Mouse (Mus musculus) liver, embryonic 14.5 days (tissue): ENCODE measurements at regions not wholly inside any gene's neighbourhood (a gene's known extent, or its start where the extent isn't known, plus 50 kb on each side); places are given as distances from the start of the nearest gene placed in this dataset.
A peak's percentile ranks its signal among the peaks of the same experiment; 100 is the strongest.

Source experiments
- ATAC-seq: fragments of 200-750 bp; cut with Nextera tagmentation; 2 replicates; pipeline ENCODE4 v1.8.0; 2017; ENCODE audit warnings: moderate number of reproducible peaks, mild to moderate bottlenecking, moderate library complexity; ENCODE audit not compliant: insufficient read depth
- DNase-seq, 3 experiments: peaks; one replicate each; pipeline ENCODE4 v3.0.0-alpha.2; 2012 to 2013; ENCODE audit warnings: low read depth in 3 of 3, low spot score in 3 of 3
- H3K27ac ChIP-seq: fragments of 300-500 bp; sonication (generic); 2 replicates; pipeline ENCODE4 v1.5.1; 2014; ENCODE audit warnings: moderate library complexity, mild to moderate bottlenecking, control low read depth, inconsistent platforms
- H3K27me3 ChIP-seq: fragments of 300-500 bp; sonication (generic); 2 replicates; pipeline ENCODE4 v1.6.1; 2014; ENCODE audit warnings: mild to moderate bottlenecking, low read length, moderate library complexity; ENCODE audit not compliant: control insufficient read depth, insufficient read depth
- H3K36me3 ChIP-seq: fragments of 300-500 bp; sonication (generic); replicated peaks from 2 replicates; pipeline ENCODE4 v1.6.1; 2014; ENCODE audit warnings: low read depth; ENCODE audit not compliant: control insufficient read depth, insufficient read depth
- H3K4me1 ChIP-seq, 2 experiments: fragments of 200-500 bp in 1 of 2; fragments of 300-500 bp in 1 of 2; sonication (generic) in 1 of 2; replicated peaks; 2 replicates each; pipeline ENCODE4 v1.6.1; 2012 to 2014; ENCODE audit warnings: antibody characterized with exemption in 1 of 2, inconsistent platforms in 1 of 2, low read length in 1 of 2; ENCODE audit not compliant: control insufficient read depth in 2 of 2, insufficient read depth in 2 of 2
- H3K4me2 ChIP-seq: fragments of 300-500 bp; sonication (generic); 2 replicates; pipeline ENCODE4 v1.6.1; 2014; ENCODE audit warnings: low read depth, mild to moderate bottlenecking, control low read depth, moderate library complexity
- H3K4me3 ChIP-seq, 2 experiments: fragments of 200-500 bp in 1 of 2; fragments of 300-500 bp in 1 of 2; sonication (generic) in 1 of 2; 2 replicates each; pipeline ENCODE4 v1.5.1; 2012 to 2014; ENCODE audit warnings: low read depth in 2 of 2, low read length in 2 of 2, mild to moderate bottlenecking in 2 of 2, control low read depth in 1 of 2, inconsistent platforms in 1 of 2, moderate library complexity in 1 of 2; ENCODE audit not compliant: insufficient read depth in 1 of 2
- H3K9ac ChIP-seq: fragments of 300-500 bp; sonication (generic); replicated peaks from 2 replicates; pipeline ENCODE4 v1.6.1; 2014; ENCODE audit warnings: mild to moderate bottlenecking, control low read depth, moderate library complexity
- H3K9me3 ChIP-seq: fragments of 300-500 bp; sonication (generic); 2 replicates; pipeline ENCODE4 v1.6.1; 2016; ENCODE audit warnings: low read length, mixed read lengths; ENCODE audit not compliant: control insufficient read depth
- CTCF ChIP-seq: IDR thresholded peaks from 2 replicates; pipeline ENCODE4 v1.5.1; 2016; ENCODE audit warnings: antibody characterized with exemption, low read depth, control low read depth
- EP300 ChIP-seq: IDR thresholded peaks from 2 replicates; pipeline ENCODE4 v1.6.1; 2016; ENCODE audit warnings: antibody characterized with exemption, low read depth
- WGBS: fragments of 180-500 bp; shearing (Covaris S2); extraction: QIAGEN DNeasy Blood & Tissue Kit; methylation state at CpG from one replicate; pipeline ENCODE4 v1.1.7; 2014; ENCODE audit not compliant: insufficient replicate concordance; 5-methylcytosine and 5-hydroxymethylcytosine counted together

- Histone ChIP-seq H3K4me3 (no peak overlapping the region), H3K9me3 (no peaks in the 10 kb centered on the region), H3K27me3 (peaks cover 28% of the 10 kb centered on the region), H3K9ac (no peak overlapping the region), H3K4me1 (no peaks in the 10 kb centered on the region), H3K4me2 (no peak overlapping the region), H3K27ac (no peak overlapping the region), H3K36me3 (no peaks in the 10 kb centered on the region)
- TF ChIP-seq EP300 (no peak), CTCF (no peak)
- DNase-seq: no peak
- 59% methylated on average over 5 of the region's 5 CpGs for WGBS
- ATAC-seq: no peak
Observed at GRCm38 (mm10) chr8:92459291-92459690, 101.9 kb downstream of the Irx5 start.

GRCm38 (mm10) chr8:92460129-92460953, 102.9 kb downstream of the Irx5 start:
- peaks cover 28% of the 10 kb centered on the region for H3K27me3 ChIP-seq
- 1% methylated on average over 93 of the region's 93 CpGs for WGBS
- ATAC-seq (no peak), DNase-seq (no peak)
- H3K36me3 ChIP-seq: no peaks in the 10 kb centered on the region
- H3K27ac ChIP-seq: no peak overlapping the region
- H3K4me1 ChIP-seq: no peaks in the 10 kb centered on the region
- peak overlapping the region; percentile 38 for H3K4me2 ChIP-seq
- peak overlapping the region; percentile 13 to 14; a peak in 3 of 4 replicates for H3K4me3 ChIP-seq
- TF ChIP-seq CTCF (no peak), EP300 (no peak)
- H3K9me3 ChIP-seq: no peaks in the 10 kb centered on the region
- no peak overlapping the region for H3K9ac ChIP-seq

GRCm38 (mm10) chr8:92469141-92470000, 111.9 kb downstream of the Irx5 start:
- Histone ChIP-seq H3K36me3 (no peaks in the 10 kb centered on the region), H3K4me3 (no peak overlapping the region), H3K27ac (no peak overlapping the region), H3K27me3 (no peaks in the 10 kb centered on the region), H3K4me2 (no peak overlapping the region), H3K9ac (no peak overlapping the region), H3K4me1 (no peaks in the 10 kb centered on the region), H3K9me3 (no peaks in the 10 kb centered on the region)
- ATAC-seq (no peak), DNase-seq (no peak)
- no peak for TF ChIP-seq EP300
- WGBS: 52% methylated on average over 19 of the region's 19 CpGs

- H3K27ac ChIP-seq: no peak overlapping the region
- TF ChIP-seq EP300: no peak
- TF ChIP-seq CTCF: no peak
- H3K4me3 ChIP-seq: no peak overlapping the region
- H3K9me3 ChIP-seq: no peaks in the 10 kb centered on the region
- H3K4me1 ChIP-seq: no peaks in the 10 kb centered on the region
- H3K9ac ChIP-seq: no peak overlapping the region
- WGBS: 49% methylated on average over 7 of the region's 7 CpGs
- no peaks in the 10 kb centered on the region for H3K27me3 ChIP-seq
- ATAC-seq: no peak
- no peak overlapping the region for H3K4me2 ChIP-seq
- DNase-seq: no peak
- no peaks in the 10 kb centered on the region for H3K36me3 ChIP-seq
Observed at GRCm38 (mm10) chr8:92472257-92472656, 114.8 kb downstream of the Irx5 start.

GRCm38 (mm10) chr8:92472817-92473216, 115.4 kb downstream of the Irx5 start:
- no peaks in the 10 kb centered on the region for H3K4me1 ChIP-seq
- DNase-seq (no peak), ATAC-seq (no peak)
- no peaks in the 10 kb centered on the region for H3K27me3 ChIP-seq
- no peaks in the 10 kb centered on the region for H3K9me3 ChIP-seq
- H3K4me2 ChIP-seq: no peak overlapping the region
- WGBS: 30% methylated on average over 3 of the region's 3 CpGs
- H3K36me3 ChIP-seq: no peaks in the 10 kb centered on the region
- no peak overlapping the region for H3K4me3 ChIP-seq
- H3K9ac ChIP-seq: no peak overlapping the region
- no peak overlapping the region for H3K27ac ChIP-seq
- no peak for TF ChIP-seq EP300
- TF ChIP-seq CTCF: no peak
